Mouse (Mus musculus) hindbrain, embryonic 16.5 days (tissue): ENCODE data around the gene Dedd. TPM values are rescaled to one million over a fixed set of nuclear protein-coding genes. Genes with fewer than 3 reads are reported as not detected.

Source experiments
- ATAC-seq: fragments of 200-750 bp; cut with Nextera tagmentation; 2 replicates; pipeline ENCODE4 v1.8.0; 2017; ENCODE audit warnings: moderate TSS enrichment, moderate library complexity
- H3K27ac ChIP-seq: fragments of 300-500 bp; sonication (generic); 2 replicates; pipeline ENCODE4 v1.5.1; 2014; ENCODE audit warnings: low read depth, mild to moderate bottlenecking, control low read depth, low read length, moderate library complexity
- H3K27me3 ChIP-seq: fragments of 300-500 bp; sonication (generic); replicated peaks from 2 replicates; pipeline ENCODE4 v1.6.1; 2014; ENCODE audit warnings: low read length; ENCODE audit not compliant: control insufficient read depth, insufficient read depth
- H3K36me3 ChIP-seq: fragments of 300-500 bp; sonication (generic); 2 replicates; pipeline ENCODE4 v1.6.1; 2014; ENCODE audit warnings: mild to moderate bottlenecking, low read length, moderate library complexity, mixed read lengths; ENCODE audit not compliant: control insufficient read depth, insufficient read depth
- H3K4me1 ChIP-seq: fragments of 300-500 bp; sonication (generic); 2 replicates; pipeline ENCODE4 v1.6.1; 2014; ENCODE audit warnings: low read depth, low read length; ENCODE audit not compliant: control insufficient read depth, insufficient read depth
- H3K4me2 ChIP-seq: fragments of 300-500 bp; sonication (generic); 2 replicates; pipeline ENCODE4 v1.6.1; 2014; ENCODE audit warnings: mild to moderate bottlenecking, low read length, control low read depth, moderate library complexity
- H3K4me3 ChIP-seq: fragments of 300-500 bp; sonication (generic); 2 replicates; pipeline ENCODE4 v1.5.1; 2014; ENCODE audit warnings: mild to moderate bottlenecking, low read length, control low read depth, moderate library complexity
- H3K9ac ChIP-seq: fragments of 300-500 bp; sonication (generic); 2 replicates; pipeline ENCODE4 v1.6.1; 2014; ENCODE audit warnings: low read depth, mild to moderate bottlenecking, control low read depth, low read length, moderate library complexity
- H3K9me3 ChIP-seq: fragments of 300-500 bp; sonication (generic); 2 replicates; pipeline ENCODE4 v1.6.1; 2014; ENCODE audit warnings: mild to moderate bottlenecking, low read length, moderate library complexity; ENCODE audit not compliant: control insufficient read depth
- WGBS: fragments of 180-500 bp; shearing (Covaris S2); extraction: QIAGEN DNeasy Blood & Tissue Kit; methylation state at CpG from one replicate; pipeline ENCODE4 v1.1.7; 2014; 5-methylcytosine and 5-hydroxymethylcytosine counted together
- polyA plus RNA-seq: library from polyadenylated mRNA; unstranded; fragments of >200 nt; fragmentation: Nextera tagmentation; extraction: Ambion mirVana; gene quantifications from 2 replicates; pipeline ENCODE4 v1.2.1, GENCODE M21; 2015

The Dedd gene
- polyA plus RNA-seq, 1 experiment from 2014 or later: 46.5 TPM

DNA sequence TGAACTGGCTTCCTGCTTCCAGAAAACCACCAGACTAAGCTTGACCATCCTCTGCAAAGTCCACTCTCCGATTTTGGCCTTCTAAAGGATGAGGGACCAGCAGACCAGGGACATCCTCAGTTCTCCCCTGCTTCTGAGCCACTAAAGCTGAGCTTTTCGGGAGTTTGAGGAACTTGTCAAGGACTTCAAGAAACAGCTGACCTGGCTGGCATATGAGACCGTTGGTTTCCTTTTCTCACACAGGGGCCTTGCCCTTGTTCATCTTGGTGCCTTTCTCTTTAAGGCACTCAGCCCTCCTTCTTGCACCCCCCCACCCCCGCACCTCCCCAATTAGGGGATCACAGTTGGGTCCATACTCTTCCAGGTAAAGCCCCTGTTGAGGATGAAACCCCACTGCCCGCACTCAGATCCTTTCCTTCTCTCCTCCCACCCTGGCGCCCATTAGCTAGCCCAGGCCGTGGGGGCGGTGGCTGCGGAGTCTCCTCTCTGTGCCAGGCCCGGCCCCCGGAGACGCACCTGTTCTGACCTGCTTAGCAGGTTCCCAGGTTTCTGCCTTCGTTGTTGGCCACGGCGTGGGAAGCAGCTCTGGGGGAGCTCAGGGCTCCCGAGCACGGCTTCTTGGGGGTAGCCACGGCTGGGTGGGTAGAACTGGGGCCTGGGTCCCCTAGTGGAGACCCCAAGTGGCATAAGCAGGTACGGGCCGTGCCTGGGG is 41.1 kb downstream of the Dedd start, which contains the start of gene Nectin4:
Nectin4 (plus strand) TSS at position 255 of the 712 bp plus-strand sequence.
- H3K4me3 ChIP-seq: no peak within 1 kb of the TSS
- no peak within 1 kb of the TSS for H3K4me2 ChIP-seq
- H3K27ac ChIP-seq: no peak within 1 kb of the TSS
- H3K36me3 ChIP-seq: no peaks in the 10 kb centered on the region
- WGBS: 48% methylated on average over 20 of the region's 20 CpGs
- H3K9me3 ChIP-seq: no peaks in the 10 kb centered on the region
- H3K9ac ChIP-seq: no peak within 1 kb of the TSS
- H3K27me3 ChIP-seq: no peaks in the 10 kb centered on the region; the same call in 1 of the 2 replicates
- H3K4me1 ChIP-seq: no peaks in the 10 kb centered on the region
- no peak for ATAC-seq

- H3K9me3 ChIP-seq: no peaks in the 10 kb centered on the region
- H3K4me3 ChIP-seq: no peak overlapping the region
- 55% methylated on average over 3 of the region's 3 CpGs for WGBS
- H3K27me3 ChIP-seq: no peaks in the 10 kb centered on the region; the same call in 1 of the 2 replicates
- no peak for ATAC-seq
- H3K4me1 ChIP-seq: no peaks in the 10 kb centered on the region
- no peak overlapping the region for H3K4me2 ChIP-seq
- no peaks in the 10 kb centered on the region for H3K36me3 ChIP-seq
- H3K27ac ChIP-seq: no peak overlapping the region
- no peak overlapping the region for H3K9ac ChIP-seq
Measured at GRCm38 (mm10) chr1:171372880-171373279, 43.9 kb downstream of the Dedd start.

DNA sequence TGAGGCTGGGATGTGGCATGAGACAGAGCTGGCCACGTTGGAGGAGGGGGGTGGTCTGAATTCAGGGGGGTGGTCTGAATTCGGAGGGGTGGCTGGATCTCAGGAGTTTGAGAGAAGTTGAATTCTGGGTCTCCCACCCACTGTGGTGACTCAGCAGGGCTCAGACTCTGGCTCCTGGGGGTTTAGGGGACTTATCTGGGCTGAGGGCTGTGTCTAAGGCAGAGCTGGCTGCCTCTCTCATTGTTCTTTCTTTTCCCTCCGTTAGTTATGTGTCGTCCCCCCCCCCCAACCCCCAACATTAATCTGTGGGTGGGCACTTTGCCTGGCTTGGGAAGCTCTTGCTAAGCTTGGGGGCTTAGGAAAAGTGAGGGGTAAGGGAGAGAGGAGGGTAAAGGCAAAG is 45.0 kb downstream of the Dedd start:
- no peak overlapping the region for H3K4me3 ChIP-seq
- H3K9ac ChIP-seq: no peak overlapping the region
- no peaks in the 10 kb centered on the region for H3K4me1 ChIP-seq
- no peaks in the 10 kb centered on the region; the same call in 1 of the 2 replicates for H3K27me3 ChIP-seq
- WGBS: 10% methylated on average over 3 of the region's 4 CpGs
- H3K27ac ChIP-seq: no peak overlapping the region
- no peak overlapping the region for H3K4me2 ChIP-seq
- no peaks in the 10 kb centered on the region for H3K36me3 ChIP-seq
- no peak for ATAC-seq
- no peaks in the 10 kb centered on the region for H3K9me3 ChIP-seq

DNA sequence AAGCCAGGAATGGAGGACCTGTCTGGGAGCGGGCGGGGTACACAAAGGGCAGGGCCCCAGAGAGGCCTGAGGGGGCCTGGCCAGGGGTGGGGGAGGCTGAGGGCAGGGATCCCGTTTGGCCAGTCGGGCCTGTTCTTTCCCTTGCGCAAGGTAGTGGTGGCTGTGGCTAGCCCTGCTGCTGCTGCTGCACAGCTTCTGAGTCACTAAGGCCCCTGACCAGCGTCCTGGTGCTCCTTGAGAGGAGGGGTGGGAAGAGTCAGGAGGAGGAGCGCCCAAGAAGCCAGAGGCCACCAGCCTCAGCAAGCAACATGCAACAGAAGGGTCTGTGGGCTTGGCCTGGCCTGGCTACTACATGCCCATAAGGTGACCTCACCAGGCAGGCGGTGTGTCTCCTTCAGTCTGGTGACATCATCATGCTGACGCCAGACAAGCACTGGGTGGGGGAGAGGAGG is 46.7 kb downstream of the Dedd start:
- no peak overlapping the region for H3K4me3 ChIP-seq

DNA sequence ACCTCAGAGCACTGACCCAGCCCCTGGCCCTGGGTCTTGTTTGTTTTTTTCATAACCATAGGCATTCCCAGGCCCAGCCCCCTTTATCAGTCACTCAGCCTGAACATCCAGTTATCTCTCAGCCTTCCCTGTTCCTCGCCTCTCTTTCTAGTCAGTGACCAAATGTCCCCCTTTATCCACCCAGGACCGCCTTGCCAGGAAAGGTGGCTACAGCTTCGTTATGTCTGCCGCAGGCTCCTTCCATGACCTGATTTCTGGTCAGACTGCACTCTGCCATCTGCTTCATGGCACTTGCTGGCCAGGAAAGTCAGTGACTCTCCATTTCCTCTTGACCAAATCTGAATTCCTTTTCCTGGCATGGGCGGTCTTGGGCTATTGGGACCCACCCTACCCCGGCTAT is 49.4 kb downstream of the Dedd start:
- Histone ChIP-seq H3K27ac (no peak overlapping the region), H3K9me3 (no peaks in the 10 kb centered on the region), H3K4me3 (no peak overlapping the region), H3K4me2 (no peak overlapping the region), H3K9ac (no peak overlapping the region), H3K27me3 (no peaks in the 10 kb centered on the region; the same call in none of the 2 replicates), H3K4me1 (peaks cover 9% of the 10 kb centered on the region; the same call in 1 of the 2 replicates), H3K36me3 (no peaks in the 10 kb centered on the region)
- ATAC-seq: no peak
- WGBS: 91% methylated on average over 6 of the region's 6 CpGs

More for the DNA sequence above, 46.7 kb downstream of the Dedd start:
- H3K4me2 ChIP-seq: no peak overlapping the region
- 40% methylated on average over 8 of the region's 9 CpGs for WGBS
- H3K36me3 ChIP-seq: no peaks in the 10 kb centered on the region
- H3K27ac ChIP-seq: no peak overlapping the region
- no peaks in the 10 kb centered on the region for H3K9me3 ChIP-seq
- ATAC-seq: no peak
- H3K9ac ChIP-seq: no peak overlapping the region
- H3K4me1 ChIP-seq: peaks cover 9% of the 10 kb centered on the region; the same call in 1 of the 2 replicates
- H3K27me3 ChIP-seq: no peaks in the 10 kb centered on the region; the same call in none of the 2 replicates

DNA sequence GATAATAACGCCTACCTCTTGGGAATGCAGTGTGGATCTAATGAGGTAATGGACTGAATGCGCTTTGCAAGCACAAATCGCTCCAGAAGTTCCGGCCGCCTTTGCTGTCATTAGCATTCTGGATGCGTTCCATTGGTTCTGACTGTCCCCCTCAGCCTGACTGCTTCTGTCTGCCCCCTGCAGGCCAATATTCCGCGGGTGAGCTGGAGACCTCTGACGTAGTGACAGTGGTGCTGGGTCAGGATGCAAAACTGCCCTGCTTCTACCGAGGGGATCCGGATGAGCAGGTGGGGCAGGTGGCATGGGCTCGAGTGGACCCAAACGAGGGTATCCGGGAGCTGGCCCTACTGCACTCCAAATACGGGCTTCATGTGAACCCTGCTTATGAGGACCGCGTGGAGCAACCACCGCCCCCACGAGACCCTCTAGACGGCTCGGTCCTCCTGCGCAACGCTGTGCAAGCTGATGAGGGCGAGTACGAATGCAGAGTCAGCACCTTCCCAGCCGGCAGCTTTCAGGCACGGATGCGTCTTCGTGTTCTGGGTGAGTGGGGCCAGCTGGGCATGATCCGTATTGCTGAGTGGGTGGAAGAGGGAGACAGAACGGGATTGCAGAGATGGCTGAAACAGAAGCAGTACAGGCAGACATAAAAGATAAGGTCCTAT is 51.1 kb downstream of the Dedd start:
- peak overlapping the region; percentile 71 for H3K4me2 ChIP-seq
- H3K4me3 ChIP-seq: peak overlapping the region; percentile 39
- 3% methylated on average over 31 of the region's 31 CpGs for WGBS
- peaks cover 9% of the 10 kb centered on the region; the same call in 1 of the 2 replicates for H3K4me1 ChIP-seq
- peak overlapping the region; percentile 47; the same call in 1 of the 2 replicates for H3K27ac ChIP-seq
- peak overlapping the region; percentile 66 for H3K9ac ChIP-seq
- ATAC-seq: peak; percentile 86
- H3K9me3 ChIP-seq: no peaks in the 10 kb centered on the region
- H3K27me3 ChIP-seq: no peaks in the 10 kb centered on the region; the same call in 1 of the 2 replicates
- H3K36me3 ChIP-seq: no peaks in the 10 kb centered on the region

GRCm38 (mm10) chr1:171382096-171382620 is 53.2 kb downstream of the Dedd start:
- Histone ChIP-seq H3K27ac (no peak overlapping the region), H3K4me1 (peaks cover 9% of the 10 kb centered on the region; the same call in 1 of the 2 replicates), H3K4me2 (no peak overlapping the region), H3K9ac (no peak overlapping the region), H3K4me3 (no peak overlapping the region), H3K27me3 (no peaks in the 10 kb centered on the region; the same call in 1 of the 2 replicates), H3K36me3 (no peaks in the 10 kb centered on the region), H3K9me3 (no peaks in the 10 kb centered on the region)
- WGBS: 76% methylated on average over 11 of the region's 11 CpGs
- no peak for ATAC-seq

GRCm38 (mm10) chr1:171384361-171384760 is 55.4 kb downstream of the Dedd start:
- H3K27ac ChIP-seq: no peak overlapping the region
- H3K27me3 ChIP-seq: no peaks in the 10 kb centered on the region; the same call in 1 of the 2 replicates
- ATAC-seq: no peak
- H3K4me3 ChIP-seq: no peak overlapping the region
- H3K4me1 ChIP-seq: peaks cover 9% of the 10 kb centered on the region; the same call in 1 of the 2 replicates
- 67% methylated on average over 9 of the region's 9 CpGs for WGBS
- no peak overlapping the region for H3K9ac ChIP-seq
- no peaks in the 10 kb centered on the region for H3K36me3 ChIP-seq
- H3K4me2 ChIP-seq: no peak overlapping the region
- H3K9me3 ChIP-seq: no peaks in the 10 kb centered on the region

DNA sequence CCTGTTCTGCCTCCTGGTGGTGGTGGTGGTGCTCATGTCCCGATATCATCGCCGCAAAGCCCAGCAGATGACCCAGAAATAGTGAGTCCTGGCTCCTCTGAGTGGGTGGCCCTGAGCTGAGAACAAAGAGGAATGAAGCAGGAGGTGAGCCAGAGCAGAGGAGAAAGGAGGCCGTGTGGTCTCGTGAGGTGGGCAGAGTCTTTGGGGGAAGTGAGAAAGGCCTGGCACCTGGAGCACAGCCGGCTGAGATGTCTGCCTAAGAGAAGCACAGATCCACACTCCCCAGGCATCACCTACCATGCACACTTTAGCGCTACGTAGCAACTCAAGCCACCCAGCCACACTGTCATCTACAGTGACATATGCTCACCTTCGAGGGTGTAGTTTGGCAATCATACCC is 56.2 kb downstream of the Dedd start:
- Histone ChIP-seq H3K27ac (no peak overlapping the region), H3K36me3 (no peaks in the 10 kb centered on the region), H3K4me3 (no peak overlapping the region), H3K9ac (no peak overlapping the region), H3K27me3 (no peaks in the 10 kb centered on the region), H3K4me2 (no peak overlapping the region), H3K9me3 (no peaks in the 10 kb centered on the region), H3K4me1 (peaks cover 2% of the 10 kb centered on the region; the same call in 1 of the 2 replicates)
- ATAC-seq: no peak
- 65% methylated on average over 9 of the region's 9 CpGs for WGBS
